Mouse (Mus musculus) adrenal gland, postnatal 25 days (tissue): ENCODE measurements around the gene Zbtb41. TPM values are rescaled to one million over a fixed set of nuclear protein-coding genes. Genes with fewer than 3 reads are reported as not detected.
"Not testable (repeated sequence)": the region's sequence is repeated elsewhere in the genome, so short reads cannot be mapped to it uniquely, and the experiment has no call there.

Experiments used
- DNase-seq: peaks from one replicate; pipeline ENCODE4 v3.0.0; 2021; ENCODE audit warnings: mixed read lengths
- long read RNA-seq: library from polyadenylated mRNA; stranded (forward); transcript quantifications from one replicate; pipeline ENCODE4 v2.0.0, GENCODE M21; 2021
- total RNA-seq: library from RNA; stranded (reverse); gene quantifications from 2 replicates; pipeline ENCODE4 v1.2.3, GENCODE M21; 2021

The Zbtb41 gene
- 41.2 and 46.2 TPM in 2 replicates for total RNA-seq
- long read RNA-seq, partial matches to known transcripts: 1 of 3 reads
- long read RNA-seq, other reads (novel, unspliced or antisense): 2 of 3 reads

GRCm38 (mm10) chr1:139421875-139422791 lies at the start of gene Zbtb41:
Gene Zbtb41, plus strand, starts transcription at chr1:139422288.
- peak; percentile 89 for DNase-seq

- no peak for DNase-seq
Observed at GRCm38 (mm10) chr1:139375900-139376299, 46.2 kb upstream of the Zbtb41 start.

GRCm38 (mm10) chr1:139376638-139377286 lies 45.3 kb upstream of the Zbtb41 start, which contains the start of gene Crb1:
Gene Crb1, minus strand, starts transcription at chr1:139377100.
- DNase-seq: no peak

GRCm38 (mm10) chr1:139378861-139379620 lies 43.0 kb upstream of the Zbtb41 start:
- no peak for DNase-seq

GRCm38 (mm10) chr1:139379621-139379984 lies 42.5 kb upstream of the Zbtb41 start:
- DNase-seq: no peak

GRCm38 (mm10) chr1:139391747-139392146 lies 30.3 kb upstream of the Zbtb41 start:
- DNase-seq: no peak

- DNase-seq: no peak
Observed at GRCm38 (mm10) chr1:139396589-139396988, 25.5 kb upstream of the Zbtb41 start.

- no peak for DNase-seq
Observed at GRCm38 (mm10) chr1:139405766-139406165, 16.3 kb upstream of the Zbtb41 start.

GRCm38 (mm10) chr1:139407701-139408100 lies 14.4 kb upstream of the Zbtb41 start:
- no peak for DNase-seq

- not testable (repeated sequence) for DNase-seq
Observed at GRCm38 (mm10) chr1:139412365-139412764, 9.7 kb upstream of the Zbtb41 start.

- DNase-seq: no peak
Observed at GRCm38 (mm10) chr1:139413465-139413864, 8.6 kb upstream of the Zbtb41 start.

- DNase-seq: no peak
Observed at GRCm38 (mm10) chr1:139421521-139421874, 590 bp upstream of the Zbtb41 start.

- DNase-seq: peak; percentile 7
Observed at GRCm38 (mm10) chr1:139422941-139423340, 853 bp downstream of the Zbtb41 start.

- DNase-seq: no peak
Observed at GRCm38 (mm10) chr1:139423931-139424330, 1.8 kb downstream of the Zbtb41 start.

- DNase-seq: no peak
Observed at GRCm38 (mm10) chr1:139425006-139425405, 2.9 kb downstream of the Zbtb41 start.

GRCm38 (mm10) chr1:139438373-139438772 lies 16.3 kb downstream of the Zbtb41 start:
- DNase-seq: peak; percentile 28

- DNase-seq: not testable (repeated sequence)
Observed at GRCm38 (mm10) chr1:139443103-139443502, 21.0 kb downstream of the Zbtb41 start.

- DNase-seq: peak; percentile 84
Observed at GRCm38 (mm10) chr1:139454340-139455225, 32.5 kb downstream of the Zbtb41 start, which contains the start of gene Aspm. Gene Aspm, plus strand, starts transcription at chr1:139454772.

- no peak for DNase-seq
Observed at GRCm38 (mm10) chr1:139455226-139455869, 33.3 kb downstream of the Zbtb41 start.

- DNase-seq: no peak
Observed at GRCm38 (mm10) chr1:139460807-139461206, 38.7 kb downstream of the Zbtb41 start.

GRCm38 (mm10) chr1:139465936-139466335 lies 43.8 kb downstream of the Zbtb41 start:
- DNase-seq: no peak
